Mouse (Mus musculus): Measurements from ENCODE around the gene Tmem87b. TPM values are rescaled to one million over a fixed set of nuclear protein-coding genes. Genes with fewer than 3 reads are reported as not detected.

Gene Tmem87b
- 1.1 and 1.9 TPM in 2 replicates for polyA plus RNA-seq (2012; ENCODE audit: insufficient read depth, low replicate concordance)

DNA sequence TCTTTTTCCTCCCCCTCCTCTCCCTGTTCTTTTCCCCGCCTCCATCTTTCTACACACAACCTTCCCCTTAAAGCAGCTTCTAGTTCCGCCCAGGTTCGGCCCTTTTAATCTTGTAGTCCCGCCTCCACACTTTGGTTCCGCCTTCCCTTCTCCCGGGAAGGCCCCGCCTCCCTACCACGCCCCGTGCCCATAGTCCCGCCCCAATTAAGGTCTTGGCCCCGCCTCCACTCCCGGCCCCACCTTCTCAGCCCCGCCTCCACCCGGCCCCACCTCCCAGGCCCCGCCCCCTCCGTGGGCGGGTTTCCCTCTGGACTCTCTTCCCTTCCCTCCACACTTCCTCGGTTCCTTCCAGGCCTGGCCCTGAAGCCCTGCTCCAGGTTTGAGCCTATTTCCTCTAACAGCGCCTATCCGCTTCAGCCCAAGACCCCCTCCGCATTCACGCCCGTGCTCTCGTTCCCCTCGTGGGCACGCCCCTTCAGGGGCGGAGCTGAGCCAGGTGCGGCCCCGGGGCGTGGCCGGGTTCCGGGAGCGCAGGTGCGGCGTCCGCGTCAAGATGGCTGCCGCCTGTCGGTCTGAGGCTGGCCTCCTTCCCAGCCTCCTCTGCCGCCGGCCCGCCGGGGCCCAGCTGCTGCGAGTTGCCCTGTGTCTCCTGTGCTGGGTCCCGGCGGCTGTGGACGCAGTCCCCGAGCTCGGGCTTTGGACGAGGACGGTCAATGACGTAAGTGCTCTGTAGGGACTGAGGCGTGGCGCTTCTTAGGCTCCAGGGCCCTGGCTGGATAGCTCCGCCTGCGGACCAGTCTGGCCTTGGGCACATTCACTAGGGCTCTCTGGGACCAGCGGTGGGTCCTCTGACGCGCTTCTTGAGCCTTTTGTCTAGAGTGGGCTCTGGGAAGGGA, at the start of gene Tmem87b:
Gene Tmem87b (plus strand): TSS at position 333 of the 896 bp plus-strand sequence.
- no peaks in the 10 kb centered on the region for H3K9me3 ChIP-seq
- peaks cover 48% of the 10 kb centered on the region for H3K4me1 ChIP-seq
- TF ChIP-seq FLI1 (IDR thresholded peaks at IDR 0.05; ENCODE audit: low read length) (no peak), GATA1 (IDR thresholded peaks at IDR 0.05; ENCODE audit: borderline replicate concordance, low read length) (no peak)
- H3K4me3 ChIP-seq (replicated peaks): peak within 1 kb of the TSS; percentile 96
- H3K27me3 ChIP-seq (replicated peaks): peaks cover 22% of the 10 kb centered on the region
- peaks cover 7% of the 10 kb centered on the region for H3K36me3 ChIP-seq (replicated peaks; ENCODE audit: low read length)

DNA sequence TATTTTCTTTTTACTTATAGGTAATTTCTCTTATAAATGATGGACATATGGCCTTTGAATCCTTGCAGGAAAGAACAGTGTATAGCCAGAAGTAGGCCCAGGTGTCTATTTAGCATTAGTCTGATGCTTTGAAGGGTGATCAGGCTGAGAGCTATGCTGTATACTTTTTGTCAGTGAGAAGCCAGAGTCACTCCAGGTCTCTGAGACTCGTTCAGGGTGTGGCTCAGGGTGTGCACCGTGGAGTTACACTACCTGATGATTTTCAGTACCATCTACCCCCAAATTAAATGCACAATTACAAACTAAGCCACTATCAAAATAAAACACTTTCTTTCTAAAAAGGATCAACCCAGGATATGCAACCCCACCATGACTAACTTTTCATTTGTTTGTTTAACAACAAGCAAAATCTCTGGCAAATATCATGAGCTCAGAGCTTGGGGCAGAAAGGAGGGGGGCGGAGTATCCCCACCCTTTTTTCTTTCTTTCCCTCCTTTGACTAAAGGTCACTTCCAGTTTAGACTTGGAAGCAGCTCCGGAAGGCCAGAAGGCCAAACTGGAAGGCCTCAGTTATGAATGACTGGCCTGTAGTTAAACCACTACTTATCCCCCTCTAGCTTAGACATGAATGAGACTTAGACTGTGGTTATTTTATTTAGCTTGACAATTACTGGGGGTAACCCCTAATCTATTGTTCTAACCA, 49.2 kb upstream of the Tmem87b start:
- Histone ChIP-seq H3K36me3 (replicated peaks; ENCODE audit: low read length) (no peaks in the 10 kb centered on the region), H3K4me1 (no peaks in the 10 kb centered on the region; the same call in 1 of the 2 replicates), H3K9me3 (no peaks in the 10 kb centered on the region), H3K27me3 (replicated peaks) (peaks cover 10% of the 10 kb centered on the region), H3K4me3 (replicated peaks) (no peak overlapping the region)
- no peak for TF ChIP-seq FLI1 (IDR thresholded peaks at IDR 0.05; ENCODE audit: low read length)
- no peak for TF ChIP-seq GATA1 (IDR thresholded peaks at IDR 0.05; ENCODE audit: borderline replicate concordance, low read length)

DNA sequence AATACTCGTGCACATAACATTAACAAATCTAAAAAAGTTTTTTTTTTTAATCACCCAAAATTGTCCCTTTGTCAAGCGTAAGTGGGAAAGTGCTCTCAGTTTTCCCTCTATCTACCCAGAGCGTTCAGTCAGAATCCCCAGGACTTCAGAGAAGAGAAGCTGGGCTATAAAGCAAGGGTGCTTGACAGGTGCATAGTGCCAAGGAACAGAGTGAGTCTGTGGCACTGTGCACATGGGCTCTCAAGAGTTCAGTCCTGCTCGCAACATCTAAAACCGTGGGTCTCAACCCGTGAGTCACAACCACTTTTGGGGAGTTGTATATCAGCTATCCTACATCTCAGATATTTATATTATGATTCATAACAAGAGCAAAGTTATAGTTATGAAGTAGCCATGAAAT, 47.4 kb upstream of the Tmem87b start:
- H3K27me3 ChIP-seq (replicated peaks): peaks cover 8% of the 10 kb centered on the region
- no peak overlapping the region for H3K4me3 ChIP-seq (replicated peaks)
- H3K36me3 ChIP-seq (replicated peaks; ENCODE audit: low read length): no peaks in the 10 kb centered on the region
- no peaks in the 10 kb centered on the region; the same call in 1 of the 2 replicates for H3K4me1 ChIP-seq
- H3K9me3 ChIP-seq: no peaks in the 10 kb centered on the region
- TF ChIP-seq FLI1 (IDR thresholded peaks at IDR 0.05; ENCODE audit: low read length) (no peak), GATA1 (IDR thresholded peaks at IDR 0.05; ENCODE audit: borderline replicate concordance, low read length) (no peak)

DNA sequence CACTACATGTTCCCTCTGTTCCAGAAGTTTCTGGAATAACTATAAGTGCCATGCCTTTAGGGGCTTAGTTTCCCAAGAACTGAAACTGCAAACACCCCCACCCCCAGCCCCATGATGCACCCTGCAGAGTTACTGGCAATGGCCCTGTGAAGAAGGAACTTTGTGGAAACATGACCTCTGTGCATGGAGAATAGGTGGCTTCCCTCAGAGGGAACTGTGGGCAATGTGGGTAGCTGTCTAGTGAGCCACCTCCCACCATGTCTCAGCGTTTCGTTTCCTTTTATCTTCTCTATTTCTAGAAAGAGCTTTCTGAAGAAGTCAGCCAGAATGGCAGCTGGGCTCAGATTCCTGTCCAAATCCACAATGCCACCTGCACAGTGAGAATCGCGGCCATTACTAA, 46.9 kb upstream of the Tmem87b start:
- Histone ChIP-seq H3K27me3 (replicated peaks) (peaks cover 10% of the 10 kb centered on the region), H3K36me3 (replicated peaks; ENCODE audit: low read length) (no peaks in the 10 kb centered on the region), H3K9me3 (no peaks in the 10 kb centered on the region), H3K4me1 (no peaks in the 10 kb centered on the region; the same call in 1 of the 2 replicates), H3K4me3 (replicated peaks) (no peak overlapping the region)
- no peak for TF ChIP-seq GATA1 (IDR thresholded peaks at IDR 0.05; ENCODE audit: borderline replicate concordance, low read length)
- no peak for TF ChIP-seq FLI1 (IDR thresholded peaks at IDR 0.05; ENCODE audit: low read length)

DNA sequence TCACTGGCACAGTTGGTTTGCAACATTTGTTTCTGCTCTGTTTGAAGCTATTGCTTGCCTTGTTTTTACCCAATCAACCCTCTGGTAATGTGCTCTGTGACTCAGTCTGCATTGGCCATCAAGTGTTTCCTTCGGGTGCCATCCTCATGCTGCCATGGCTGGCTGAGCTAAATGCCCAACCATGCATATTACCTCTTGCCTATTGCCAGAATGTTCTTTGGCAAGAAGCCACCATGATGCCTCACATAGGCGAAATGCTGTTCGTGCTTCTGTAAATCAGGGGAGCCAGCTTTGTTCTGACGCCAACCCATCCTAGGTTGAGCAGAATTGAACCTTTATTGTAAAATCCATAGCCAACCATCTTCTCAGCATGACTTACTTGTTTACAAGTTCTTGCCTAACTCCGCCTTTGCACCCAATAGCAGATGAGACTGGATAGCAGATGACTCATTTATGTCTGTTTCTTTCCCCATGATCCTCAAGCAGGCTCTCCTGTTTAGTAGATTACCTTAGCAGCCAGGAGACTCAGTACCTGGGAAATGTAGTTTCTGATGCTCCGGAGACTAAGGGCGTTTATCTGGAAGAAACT, 46.1 kb upstream of the Tmem87b start:
- Histone ChIP-seq H3K9me3 (no peaks in the 10 kb centered on the region), H3K27me3 (replicated peaks) (peaks cover 10% of the 10 kb centered on the region), H3K4me1 (no peaks in the 10 kb centered on the region; the same call in 1 of the 2 replicates), H3K36me3 (replicated peaks; ENCODE audit: low read length) (no peaks in the 10 kb centered on the region), H3K4me3 (replicated peaks) (no peak overlapping the region)
- TF ChIP-seq GATA1 (IDR thresholded peaks at IDR 0.05; ENCODE audit: borderline replicate concordance, low read length) (no peak), FLI1 (IDR thresholded peaks at IDR 0.05; ENCODE audit: low read length) (no peak)

DNA sequence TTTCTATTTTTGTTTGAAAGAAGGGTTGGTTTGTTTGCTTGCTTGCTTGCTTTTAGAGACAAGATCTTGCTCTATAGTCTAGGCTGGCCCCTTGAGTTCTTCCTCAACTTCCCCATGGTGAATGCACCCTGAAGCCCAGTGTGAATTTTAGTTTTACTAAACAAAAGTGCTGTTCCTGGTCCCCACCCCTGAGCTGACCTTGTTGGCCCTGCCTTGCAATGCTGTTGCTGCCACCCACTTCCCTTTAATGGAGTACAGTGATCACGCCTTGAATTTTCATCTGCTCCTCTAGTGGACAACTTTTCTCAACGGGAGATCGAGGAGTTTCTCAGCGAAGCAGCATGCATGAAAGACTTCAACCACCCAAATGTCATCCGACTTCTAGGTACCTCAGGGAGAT, 35.7 kb upstream of the Tmem87b start:
- H3K27me3 ChIP-seq (replicated peaks): peaks cover 25% of the 10 kb centered on the region
- no peaks in the 10 kb centered on the region for H3K9me3 ChIP-seq
- TF ChIP-seq GATA1 (IDR thresholded peaks at IDR 0.05; ENCODE audit: borderline replicate concordance, low read length) (no peak), FLI1 (IDR thresholded peaks at IDR 0.05; ENCODE audit: low read length) (no peak)
- H3K4me3 ChIP-seq (replicated peaks): no peak overlapping the region
- no peaks in the 10 kb centered on the region for H3K36me3 ChIP-seq (replicated peaks; ENCODE audit: low read length)
- 0 out of 2 replicates have a peak, but pooled peaks cover 3% of the 10 kb centered on the region for H3K4me1 ChIP-seq

DNA sequence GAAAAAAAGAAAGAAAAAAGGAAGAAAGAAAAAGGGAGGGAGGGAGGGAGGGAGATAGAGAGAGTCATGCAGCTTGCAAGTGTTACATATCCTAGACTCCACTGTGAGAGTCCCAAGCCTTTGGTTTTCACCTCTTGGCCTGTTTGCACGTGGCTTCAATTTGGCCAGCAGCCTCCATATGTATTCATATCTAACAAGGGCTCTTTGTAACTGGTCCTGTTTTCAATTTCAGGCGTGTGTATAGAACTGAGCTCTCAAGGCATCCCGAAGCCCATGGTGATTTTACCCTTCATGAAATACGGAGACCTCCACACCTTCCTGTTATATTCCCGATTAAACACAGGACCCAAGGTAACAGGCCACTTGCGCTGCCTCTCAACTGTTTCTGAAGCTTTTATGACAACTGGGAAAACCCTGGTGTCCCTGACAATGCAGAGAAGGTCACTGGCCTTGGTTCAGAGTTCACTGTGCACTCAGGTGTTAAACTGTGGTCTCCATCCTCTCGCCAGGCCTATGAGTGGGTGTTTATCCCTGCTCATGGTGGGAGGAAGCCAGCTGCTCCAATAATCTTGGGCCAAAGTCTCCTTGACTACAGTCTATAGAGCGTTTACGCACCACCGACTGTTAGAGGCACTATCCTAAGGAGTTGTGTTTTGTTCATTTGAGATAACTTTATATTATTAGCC, 34.1 kb upstream of the Tmem87b start:
- TF ChIP-seq GATA1 (IDR thresholded peaks at IDR 0.05; ENCODE audit: borderline replicate concordance, low read length) (no peak), FLI1 (IDR thresholded peaks at IDR 0.05; ENCODE audit: low read length) (no peak)
- H3K36me3 ChIP-seq (replicated peaks; ENCODE audit: low read length): no peaks in the 10 kb centered on the region
- peaks cover 10% of the 10 kb centered on the region for H3K4me1 ChIP-seq
- H3K9me3 ChIP-seq: no peaks in the 10 kb centered on the region
- no peak overlapping the region for H3K4me3 ChIP-seq (replicated peaks)
- H3K27me3 ChIP-seq (replicated peaks): peaks cover 21% of the 10 kb centered on the region

DNA sequence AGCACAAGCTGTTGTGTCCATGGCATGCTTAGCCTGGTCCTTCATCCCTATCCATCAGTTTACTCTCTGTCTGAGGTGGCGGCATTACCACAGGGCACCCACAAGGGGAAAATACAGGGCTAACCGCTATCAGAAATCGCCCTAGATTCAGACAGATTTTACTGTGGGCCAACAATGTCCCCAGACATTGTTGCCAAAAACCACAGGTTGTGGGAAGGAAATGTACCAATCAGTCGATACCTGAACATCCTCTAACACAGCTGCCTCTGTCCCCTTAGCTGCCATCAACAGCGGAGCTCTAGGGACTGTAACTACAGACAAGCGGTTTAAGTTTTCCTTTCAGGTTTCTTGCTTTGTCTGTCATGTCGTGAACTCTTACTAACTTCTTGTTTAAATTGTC, 33.1 kb upstream of the Tmem87b start:
- Histone ChIP-seq H3K4me3 (replicated peaks) (no peak overlapping the region), H3K36me3 (replicated peaks; ENCODE audit: low read length) (no peaks in the 10 kb centered on the region), H3K27me3 (replicated peaks) (peaks cover 19% of the 10 kb centered on the region), H3K4me1 (peaks cover 10% of the 10 kb centered on the region), H3K9me3 (no peaks in the 10 kb centered on the region)
- TF ChIP-seq GATA1 (IDR thresholded peaks at IDR 0.05; ENCODE audit: borderline replicate concordance, low read length): no peak
- TF ChIP-seq FLI1 (IDR thresholded peaks at IDR 0.05; ENCODE audit: low read length): no peak

DNA sequence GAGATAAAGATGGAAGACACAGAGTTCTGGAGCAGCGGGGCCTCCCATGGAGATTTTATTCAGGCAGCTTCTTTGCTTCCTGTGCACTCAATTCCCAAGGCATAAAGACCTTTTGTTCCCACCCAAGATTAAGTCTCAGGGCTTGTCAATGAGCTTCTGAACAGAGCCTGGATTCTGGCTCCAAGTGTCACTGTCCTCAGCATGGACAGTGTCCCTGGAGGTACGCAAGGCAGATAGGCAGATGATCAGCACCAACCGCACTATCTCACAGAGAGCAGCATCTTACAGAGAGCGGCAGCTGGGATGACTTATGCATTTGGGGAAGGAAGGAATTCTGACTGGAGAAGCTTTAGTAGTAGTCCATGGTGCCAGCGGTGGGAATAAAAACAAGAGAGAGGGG, 31.6 kb upstream of the Tmem87b start:
- H3K4me3 ChIP-seq (replicated peaks): no peak overlapping the region
- H3K27me3 ChIP-seq (replicated peaks): peaks cover 21% of the 10 kb centered on the region
- peaks cover 10% of the 10 kb centered on the region for H3K4me1 ChIP-seq
- no peaks in the 10 kb centered on the region for H3K9me3 ChIP-seq
- H3K36me3 ChIP-seq (replicated peaks; ENCODE audit: low read length): no peaks in the 10 kb centered on the region
- no peak for TF ChIP-seq GATA1 (IDR thresholded peaks at IDR 0.05; ENCODE audit: borderline replicate concordance, low read length)
- no peak for TF ChIP-seq FLI1 (IDR thresholded peaks at IDR 0.05; ENCODE audit: low read length)

Data from megakaryocyte, embryonic 14.5 days (primary cell).